11 mouse cellular contexts compared by ENCODE assay signal in the genomic region with DNA sequence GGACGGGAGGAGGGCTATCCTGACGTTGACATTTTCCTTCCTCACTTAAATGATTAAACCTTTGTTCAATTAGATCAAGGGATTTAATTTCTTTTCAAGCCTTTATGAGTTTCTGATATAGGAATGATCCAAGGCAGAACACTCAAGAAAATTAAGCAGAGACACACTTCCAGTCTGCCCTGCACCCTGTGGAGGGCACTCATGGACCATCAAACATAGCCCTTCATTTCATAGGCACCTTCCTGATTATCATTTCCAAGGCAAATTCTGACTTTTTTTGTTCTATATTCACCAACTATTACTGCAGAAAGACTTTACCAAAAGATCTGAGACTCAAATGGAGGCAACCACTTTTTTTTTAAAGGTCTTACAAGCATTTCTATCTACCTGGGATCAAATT.
DNase-seq lines count a peak whose midpoint lies in the region; ATAC-seq and TF ChIP-seq lines count a peak whose summit lies in the region.
"Had no signal": no experiment of that assay in that cellular context is flagged by ENCODE, and none has a peak within 500 bp of the region (broad histone marks: within the 10 kb centered on the region; RNA-seq: fewer than 3 reads in every experiment).

No protein-coding gene starts in this region.

- no peak overlapping the region for H3K4me3 ChIP-seq in heart, embryonic 12.5 days
- H3K4me3 ChIP-seq in midbrain, postnatal 0 days (ENCODE audit: low read depth, low read length) = no peak overlapping the region
- no peak overlapping the region for H3K4me3 ChIP-seq in midbrain, embryonic 16.5 days (ENCODE audit: low read depth, low read length)
- H3K4me3 ChIP-seq in embryonic fibroblast, embryonic 13.5 days (ENCODE audit: insufficient read depth, low read length) = no peak overlapping the region

- no peak overlapping the region for H3K9ac ChIP-seq in heart, embryonic 12.5 days
- H3K9ac ChIP-seq in midbrain, postnatal 0 days (replicated peaks; ENCODE audit: low read length, poor library complexity, severe bottlenecking) = no peak overlapping the region
- H3K9ac ChIP-seq in midbrain, embryonic 16.5 days (ENCODE audit: low read depth, low read length) = no peak overlapping the region

- peak; percentile 75 for TF ChIP-seq CTCF in midbrain, postnatal 0 days (IDR thresholded peaks at IDR 0.05)
- peak; percentile 22; the same call in 1 of the 2 replicates for TF ChIP-seq CTCF in embryonic fibroblast, embryonic 13.5 days (IDR thresholded peaks at IDR 0.05; ENCODE audit: borderline replicate concordance, insufficient read depth, low read length)

- H3K27me3 ChIP-seq in heart, embryonic 12.5 days (replicated peaks) = no peaks in the 10 kb centered on the region
- no peaks in the 10 kb centered on the region for H3K27me3 ChIP-seq in midbrain, postnatal 0 days (ENCODE audit: insufficient read depth, low read length)
- no peaks in the 10 kb centered on the region for H3K27me3 ChIP-seq in midbrain, embryonic 16.5 days (ENCODE audit: control insufficient read depth, insufficient read depth, low read depth, low read length)

- peak; percentile 13 to 24 for DNase-seq in heart, postnatal 10 days
- DNase-seq in midbrain, postnatal 0 days (ENCODE audit: low spot score) = peak; percentile 72
- no peak for DNase-seq in gastrocnemius, adult 18-20 months (ENCODE audit: low spot score)
- no peak for DNase-seq in urinary bladder, postnatal 4 days (ENCODE audit: low spot score in 2 of 2)
- DNase-seq: kidney, postnatal 36 days; liver; lung, postnatal 14 days had no signal

- H3K9me3 ChIP-seq in heart, embryonic 12.5 days (replicated peaks) = no peaks in the 10 kb centered on the region
- H3K9me3 ChIP-seq in midbrain, postnatal 0 days (ENCODE audit: low read length) = no peaks in the 10 kb centered on the region
- H3K9me3 ChIP-seq in midbrain, embryonic 16.5 days (replicated peaks; ENCODE audit: control insufficient read depth, low read length, poor library complexity, severe bottlenecking) = no peaks in the 10 kb centered on the region

- intact Hi-C loops in heart, postnatal 10 days (cut with DNase I) = loop anchor here (2.0 kb wide), 1 partner anchor 352 kb away; no protein-coding TSS in a partner anchor

- TF ChIP-seq POLR2A in embryonic fibroblast, embryonic 13.5 days (IDR thresholded peaks at IDR 0.05; ENCODE audit: low read depth, low read length) = no peak

- no peaks in the 10 kb centered on the region for H3K4me1 ChIP-seq in heart, embryonic 12.5 days (replicated peaks)
- H3K4me1 ChIP-seq in midbrain, postnatal 0 days (ENCODE audit: insufficient read depth, low read length) = no peaks in the 10 kb centered on the region
- peaks cover 1% of the 10 kb centered on the region; the same call in 1 of the 2 replicates for H3K4me1 ChIP-seq in midbrain, embryonic 16.5 days (ENCODE audit: control insufficient read depth, insufficient read depth, low read length)
- no peaks in the 10 kb centered on the region for H3K4me1 ChIP-seq in embryonic fibroblast, embryonic 13.5 days (ENCODE audit: control insufficient read depth, insufficient read depth, low read length)

- no peak overlapping the region for H3K4me2 ChIP-seq in heart, embryonic 12.5 days
- H3K4me2 ChIP-seq in midbrain, postnatal 0 days (ENCODE audit: low read depth, low read length, poor library complexity, severe bottlenecking) = no peak overlapping the region
- no peak overlapping the region for H3K4me2 ChIP-seq in midbrain, embryonic 16.5 days (ENCODE audit: low read length)

- H3K36me3 ChIP-seq in heart, embryonic 12.5 days = no peaks in the 10 kb centered on the region
- no peaks in the 10 kb centered on the region for H3K36me3 ChIP-seq in midbrain, postnatal 0 days (ENCODE audit: insufficient read depth, low read length)
- no peaks in the 10 kb centered on the region for H3K36me3 ChIP-seq in midbrain, embryonic 16.5 days (ENCODE audit: control insufficient read depth, insufficient read depth, low read length)

- no peak overlapping the region for H3K27ac ChIP-seq in heart, embryonic 12.5 days (ENCODE audit: poor library complexity, severe bottlenecking)
- no peak overlapping the region for H3K27ac ChIP-seq in midbrain, postnatal 0 days (ENCODE audit: low read depth, low read length)
- H3K27ac ChIP-seq in midbrain, embryonic 16.5 days (ENCODE audit: low read length) = no peak overlapping the region
- H3K27ac ChIP-seq in embryonic fibroblast, embryonic 13.5 days (ENCODE audit: insufficient read depth, low read length) = no peak overlapping the region

- ATAC-seq in heart, embryonic 12.5 days (ENCODE audit: insufficient number of reproducible peaks, low FRiP score) = no peak
- ATAC-seq in midbrain, postnatal 0 days (ENCODE audit: low FRiP score) = no peak
- no peak for ATAC-seq in midbrain, embryonic 16.5 days
- ATAC-seq: activated CD4-positive, CD25-positive, alpha-beta regulatory T cell, adult 4 months had no signal

- 80% methylated on average over 2 of the region's 2 CpGs for WGBS in heart, embryonic 12.5 days
- WGBS in midbrain, postnatal 0 days = 72% methylated on average over 2 of the region's 2 CpGs
- WGBS in midbrain, embryonic 16.5 days = 57% methylated on average over 2 of the region's 2 CpGs

Comparison
In these comparisons a context has a peak if more than half of its experiments do, and no peak if none do; other contexts are left out.
1. DNase-seq: peak in heart, postnatal 10 days (2 of 2) and midbrain, postnatal 0 days (single experiment); none in gastrocnemius, adult 18-20 months (single experiment) and urinary bladder, postnatal 4 days (0 of 2).